ENCODE assay signal across 12 mouse cellular contexts in genomic region chr17:6860067-6860466, GRCm38 (mm10).
A peak's percentile ranks its signal among the peaks of the same experiment; 100 is the strongest.
DNase-seq lines count a peak whose midpoint lies in the region; ATAC-seq and TF ChIP-seq lines count a peak whose summit lies in the region.
"Had no signal": no experiment of that assay in that cellular context is flagged by ENCODE, and none has a peak within 500 bp of the region (broad histone marks: within the 10 kb centered on the region; RNA-seq: fewer than 3 reads in every experiment).

No protein-coding gene starts in this region.

- peaks cover 26% of the 10 kb centered on the region for H3K4me1 ChIP-seq in forebrain, embryonic 11.5 days (replicated peaks; ENCODE audit: control insufficient read depth, insufficient read depth, low read length)
- H3K4me1 ChIP-seq in intestine, embryonic 16.5 days (ENCODE audit: control insufficient read depth, insufficient read depth, low read length) = peaks cover 32% of the 10 kb centered on the region
- peaks cover 38% of the 10 kb centered on the region for H3K4me1 ChIP-seq in neural tube, embryonic 15.5 days

- H3K4me2 ChIP-seq in forebrain, embryonic 11.5 days (ENCODE audit: low read depth, low read length, severe bottlenecking) = peak overlapping the region; percentile 40; the same call in 1 of the 2 replicates
- peak overlapping the region; percentile 70; the same call in 1 of the 2 replicates for H3K4me2 ChIP-seq in intestine, embryonic 16.5 days (ENCODE audit: low read depth, low read length)
- no peak overlapping the region for H3K4me2 ChIP-seq in neural tube, embryonic 15.5 days

- WGBS in forebrain, embryonic 11.5 days = 9% methylated on average over 4 of the region's 4 CpGs
- WGBS in intestine, embryonic 16.5 days = 25% methylated on average over 4 of the region's 4 CpGs
- WGBS in neural tube, embryonic 15.5 days = 25% methylated on average over 4 of the region's 4 CpGs

- no peaks in the 10 kb centered on the region; the same call in 1 of the 2 replicates for H3K27me3 ChIP-seq in forebrain, embryonic 11.5 days (ENCODE audit: control insufficient read depth, insufficient read depth, low read length)
- H3K27me3 ChIP-seq in intestine, embryonic 16.5 days (replicated peaks; ENCODE audit: control insufficient read depth, insufficient read depth, low read length) = no peaks in the 10 kb centered on the region
- no peaks in the 10 kb centered on the region for H3K27me3 ChIP-seq in neural tube, embryonic 15.5 days (replicated peaks)

- H3K9ac ChIP-seq in forebrain, embryonic 11.5 days (ENCODE audit: low read length) = peak overlapping the region; percentile 25
- H3K9ac ChIP-seq in intestine, embryonic 16.5 days (ENCODE audit: low read depth, low read length) = peak overlapping the region; percentile 44
- no peak overlapping the region for H3K9ac ChIP-seq in neural tube, embryonic 15.5 days (replicated peaks)

- TF ChIP-seq CTCF in layer of hippocampus, adult 2 months (conservative IDR thresholded peaks at IDR 0.05) = no peak

- H3K9me3 ChIP-seq in forebrain, embryonic 11.5 days (ENCODE audit: control insufficient read depth, low read length) = no peaks in the 10 kb centered on the region
- H3K9me3 ChIP-seq in intestine, embryonic 16.5 days (ENCODE audit: control insufficient read depth, low read length) = no peaks in the 10 kb centered on the region
- H3K9me3 ChIP-seq in neural tube, embryonic 15.5 days (replicated peaks) = no peaks in the 10 kb centered on the region

- peak overlapping the region; percentile 86 for H3K27ac ChIP-seq in layer of hippocampus, adult 2 months
- H3K27ac ChIP-seq in forebrain, embryonic 11.5 days (ENCODE audit: low read depth, low read length) = peak overlapping the region; percentile 92
- H3K27ac ChIP-seq in intestine, embryonic 16.5 days (ENCODE audit: low read length) = peak overlapping the region; percentile 93
- peak overlapping the region; percentile 68 for H3K27ac ChIP-seq in neural tube, embryonic 15.5 days (replicated peaks)
- H3K27ac ChIP-seq: macrophage had no signal

- ATAC-seq in forebrain, embryonic 11.5 days (replicated peaks; ENCODE audit: low FRiP score) = no peak
- peak; percentile 26 for ATAC-seq in intestine, embryonic 16.5 days
- no peak for ATAC-seq in neural tube, embryonic 15.5 days (ENCODE audit: low FRiP score)
- no peak for ATAC-seq in megakaryocyte-erythroid progenitor cell, adult 5-6 weeks (replicated peaks; ENCODE audit: low FRiP score, low TSS enrichment, poor library complexity, severe bottlenecking)
- ATAC-seq in inflammation-experienced regulatory T-cells, adult 6 months = no peak
- ATAC-seq: activated CD4-positive, CD25-positive, alpha-beta regulatory T cell, adult 4 months had no signal

- DNase-seq in layer of hippocampus, adult 2 months (ENCODE audit: low spot score in 2 of 2) = no peak
- DNase-seq in layer of hippocampus, postnatal 25 days (ENCODE audit: extremely low spot score in 1 of 2, low spot score in 1 of 2) = no peak
- DNase-seq in forebrain, embryonic 11.5 days (ENCODE audit: low spot score) = no peak
- DNase-seq in cerebellum, adult 18-20 months = no peak
- DNase-seq: heart, postnatal 36 days; thymus, adult 2 months had no signal

- no peak overlapping the region for H3K4me3 ChIP-seq in layer of hippocampus, adult 2 months
- H3K4me3 ChIP-seq in forebrain, embryonic 11.5 days (ENCODE audit: low read depth, low read length) = no peak overlapping the region
- H3K4me3 ChIP-seq in intestine, embryonic 16.5 days (ENCODE audit: low read length) = no peak overlapping the region
- H3K4me3 ChIP-seq in neural tube, embryonic 15.5 days (replicated peaks) = no peak overlapping the region

- H3K36me3 ChIP-seq in forebrain, embryonic 11.5 days (ENCODE audit: control insufficient read depth, insufficient read depth, low read length) = no peaks in the 10 kb centered on the region
- no peaks in the 10 kb centered on the region for H3K36me3 ChIP-seq in intestine, embryonic 16.5 days (ENCODE audit: control insufficient read depth, insufficient read depth, low read length)
- no peaks in the 10 kb centered on the region for H3K36me3 ChIP-seq in neural tube, embryonic 15.5 days
